Mouse (Mus musculus) brain, embryonic 14.5 days (tissue): ENCODE measurements around the gene Ndufv1. TPM values are rescaled to one million over a fixed set of nuclear protein-coding genes. Genes with fewer than 3 reads are reported as not detected.
"Not testable (repeated sequence)": the region's sequence is repeated elsewhere in the genome, so short reads cannot be mapped to it uniquely, and the experiment has no call there.

Experiments used
- DNase-seq: peaks from one replicate; pipeline ENCODE4 v3.0.0-alpha.2; 2011; ENCODE audit warnings: low read depth
- CTCF ChIP-seq: fragments of 200-500 bp; IDR thresholded peaks from 2 replicates; pipeline ENCODE4 v1.5.1; 2012; ENCODE audit warnings: inconsistent platforms, mild to moderate bottlenecking, moderate library complexity, borderline replicate concordance; ENCODE audit not compliant: insufficient read depth, insufficient read length; ENCODE audit errors: extremely low read depth
- POLR2A ChIP-seq: fragments of 200-500 bp; IDR thresholded peaks from 2 replicates; pipeline ENCODE4 v1.6.1; 2012; ENCODE audit warnings: mild to moderate bottlenecking, inconsistent platforms, borderline replicate concordance; ENCODE audit not compliant: poor library complexity, insufficient read depth, insufficient read length, severe bottlenecking; ENCODE audit errors: extremely low read depth
- polyA plus RNA-seq: library from polyadenylated mRNA; depleted of rRNA; stranded (reverse); fragments of >200 nt; gene quantifications from 2 replicates; pipeline ENCODE4 v1.2.3, GENCODE M21; 2012; rRNA removed

Ndufv1 gene
- polyA plus RNA-seq, 1 experiment, result 174 TPM

DNA sequence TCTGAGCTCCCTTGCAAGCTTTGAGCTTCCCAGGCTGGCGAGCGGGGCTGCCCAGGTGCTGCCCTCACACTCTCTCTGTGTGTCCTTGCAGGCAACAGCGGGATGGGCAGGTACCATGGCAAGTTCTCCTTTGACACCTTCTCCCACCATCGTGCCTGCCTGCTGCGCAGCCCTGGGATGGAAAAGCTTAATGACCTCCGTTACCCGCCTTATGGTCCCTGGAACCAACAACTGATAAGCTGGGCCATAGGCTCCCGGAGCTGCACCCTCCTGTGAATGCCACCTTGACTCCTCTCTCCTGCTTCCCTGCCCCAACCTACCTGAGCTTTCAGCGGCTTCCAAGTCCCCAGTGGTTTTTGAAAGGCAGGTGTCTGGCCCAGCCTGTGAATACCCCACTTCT lies 31.7 kb downstream of the Ndufv1 start:
- no peak for DNase-seq
- TF ChIP-seq POLR2A (no peak), CTCF (no peak)

DNA sequence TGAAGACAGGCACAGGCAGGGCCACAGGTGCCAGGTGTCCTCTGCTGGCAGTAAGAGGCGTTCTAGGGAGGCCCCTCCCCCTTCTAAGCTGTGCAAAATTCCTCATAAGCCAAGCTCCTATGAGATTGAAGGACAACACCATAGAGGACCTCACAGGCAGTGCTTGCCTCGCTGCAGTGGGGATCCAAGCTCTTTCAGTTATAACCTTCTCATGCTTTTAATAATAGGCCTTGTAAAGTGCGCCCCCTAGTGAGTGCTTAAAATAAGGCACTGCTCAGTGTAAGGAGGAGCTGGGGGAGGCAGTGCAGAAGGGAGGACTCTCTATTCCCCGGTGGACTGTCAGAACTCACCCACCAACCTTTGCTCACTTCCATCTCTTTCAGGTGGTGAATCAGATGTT lies 32.3 kb downstream of the Ndufv1 start:
- TF ChIP-seq POLR2A, result no peak
- peak; percentile 75 for TF ChIP-seq CTCF
- DNase-seq, result peak; percentile 89

DNA sequence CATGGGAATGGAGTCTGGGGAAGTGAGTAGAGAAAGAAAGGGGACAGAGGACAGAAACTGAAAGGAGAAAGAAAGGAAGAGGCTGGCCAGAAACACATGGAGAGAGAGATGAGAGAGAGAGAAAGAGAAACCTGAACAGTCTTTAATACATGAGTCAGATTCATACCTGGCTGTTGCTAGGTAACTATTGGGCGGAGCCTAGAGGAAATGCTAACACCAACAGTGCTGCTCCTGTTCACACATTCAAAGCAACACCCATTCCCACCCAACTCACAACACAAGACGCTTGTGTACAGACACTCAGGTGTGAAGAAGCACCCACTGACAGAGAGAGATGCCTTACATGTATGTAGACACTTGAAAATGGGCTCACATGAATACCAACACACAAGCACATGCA lies 36.7 kb downstream of the Ndufv1 start:
- DNase-seq, result no peak
- TF ChIP-seq POLR2A (no peak), CTCF (no peak)

DNA sequence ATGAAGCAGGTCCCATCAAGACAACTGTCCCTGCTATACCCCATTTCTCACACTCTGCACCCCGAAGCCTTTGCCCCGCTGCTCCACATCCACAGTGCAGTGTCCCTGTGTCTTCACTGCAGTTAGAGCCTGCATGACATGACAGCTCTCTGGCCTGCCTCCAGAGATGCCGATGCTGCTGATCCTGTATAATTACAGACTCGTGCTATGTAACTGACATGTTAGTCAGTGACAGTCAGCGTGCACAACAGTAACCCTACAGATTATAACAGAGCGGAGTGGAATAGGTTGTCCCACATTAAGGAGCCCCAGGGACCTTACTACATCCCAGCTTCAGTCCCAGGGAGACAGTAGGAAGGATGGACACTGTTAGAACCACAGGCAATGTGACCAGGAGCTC lies 38.0 kb downstream of the Ndufv1 start:
- DNase-seq, result not testable (repeated sequence)

DNA sequence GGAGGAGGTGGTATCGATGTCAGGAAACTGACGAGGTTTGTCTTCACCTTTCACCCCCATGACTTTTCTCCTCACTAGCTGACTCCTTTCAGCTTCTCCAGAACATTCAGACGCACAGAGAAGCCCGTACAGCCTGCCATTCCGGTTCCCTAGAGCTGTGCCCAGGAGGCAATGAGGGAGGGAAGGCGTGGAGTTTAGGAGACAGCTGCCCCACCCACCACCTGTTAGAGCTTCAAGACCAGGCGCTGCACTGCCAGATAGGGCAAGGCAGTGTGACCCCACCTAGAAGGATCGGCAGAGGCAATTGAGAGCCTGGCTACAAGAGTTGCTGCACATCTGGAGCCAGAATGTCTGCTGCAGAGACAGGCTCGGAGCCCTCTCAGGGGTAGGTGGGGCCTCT lies 40.4 kb downstream of the Ndufv1 start, which contains the start of gene Aldh3b2:
Aldh3b2 (plus strand) TSS at position 100 of the 400 bp plus-strand sequence.
- DNase-seq, result no peak
- TF ChIP-seq CTCF (no peak), POLR2A (no peak)

DNA sequence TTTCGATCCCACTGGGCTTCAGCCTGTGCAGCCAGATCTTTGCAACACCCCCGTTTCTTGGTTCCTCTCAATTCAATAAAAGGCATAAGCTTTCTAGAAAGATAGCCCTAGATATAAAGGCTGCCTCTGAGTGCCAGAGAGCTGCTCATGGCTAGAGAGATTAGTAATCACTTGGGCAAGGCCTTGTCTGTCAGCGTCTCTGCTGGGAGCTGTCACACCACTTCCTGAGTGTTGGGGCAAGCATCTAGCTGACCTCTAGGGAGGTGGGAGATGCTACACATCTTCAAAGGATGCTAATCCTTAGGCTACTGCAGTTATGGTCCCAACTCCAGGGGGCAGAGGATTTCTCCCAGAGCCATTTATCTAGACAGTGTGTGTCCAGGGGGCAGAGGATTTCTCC lies 45.3 kb downstream of the Ndufv1 start:
- no peak for DNase-seq
- TF ChIP-seq POLR2A, result no peak
- TF ChIP-seq CTCF, result no peak

DNA sequence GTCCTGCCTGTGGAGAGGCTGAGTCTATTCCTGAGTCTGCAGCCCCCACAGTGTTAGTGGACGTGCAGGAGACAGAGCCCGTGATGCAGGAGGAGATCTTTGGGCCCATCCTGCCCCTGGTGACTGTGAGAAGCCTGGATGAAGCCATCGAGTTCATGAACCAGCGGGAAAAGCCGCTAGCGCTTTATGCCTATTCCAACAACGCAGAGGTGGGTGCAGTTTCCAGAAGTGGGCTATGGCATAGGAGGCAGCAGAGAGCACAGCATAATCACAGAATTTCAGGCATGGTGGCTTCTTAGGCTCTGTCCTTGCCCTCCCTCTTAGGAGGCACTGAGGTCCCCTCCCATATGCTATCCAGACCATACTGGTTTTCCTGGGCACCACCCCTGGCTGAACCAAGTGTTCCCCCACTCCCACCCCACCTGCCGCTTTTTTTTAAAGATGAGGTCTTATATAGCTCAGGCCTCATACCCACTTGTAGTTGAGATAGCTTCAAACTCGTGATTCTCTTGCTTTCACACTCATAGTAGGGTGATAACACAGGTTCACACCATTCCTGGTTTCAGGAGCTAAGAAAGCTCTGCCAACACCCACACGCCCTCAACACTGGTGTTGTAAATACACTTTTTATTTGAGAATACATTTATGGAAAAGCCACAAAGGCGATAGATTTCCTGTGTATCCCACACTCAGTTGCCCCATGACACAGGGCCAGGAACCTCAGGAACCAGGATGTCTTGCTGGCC lies 46.1 kb downstream of the Ndufv1 start:
- no peak for DNase-seq
- TF ChIP-seq CTCF, result peak; percentile 28; the same call in 1 of the 2 replicates
- TF ChIP-seq POLR2A, result no peak

DNA sequence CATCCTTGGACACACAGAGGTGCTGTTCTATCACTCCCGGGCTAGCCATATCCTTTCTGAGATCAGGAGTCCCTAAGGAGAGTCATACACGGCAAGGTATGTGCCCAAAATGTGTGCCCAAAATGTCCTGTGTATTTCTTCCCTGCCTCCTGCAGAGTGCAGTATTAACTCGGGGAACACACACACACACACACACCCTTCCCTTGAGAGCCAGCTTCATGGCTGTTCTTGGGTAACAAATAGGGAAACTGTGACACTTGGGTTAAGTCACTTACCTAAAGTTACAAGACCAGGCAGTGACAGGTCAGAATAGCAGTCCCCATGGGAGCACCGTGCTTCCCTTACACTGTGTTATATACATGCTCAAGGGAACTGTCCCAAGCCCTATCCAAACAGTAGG lies 48.6 kb downstream of the Ndufv1 start:
- TF ChIP-seq CTCF, result no peak
- no peak for TF ChIP-seq POLR2A
- no peak for DNase-seq

DNA sequence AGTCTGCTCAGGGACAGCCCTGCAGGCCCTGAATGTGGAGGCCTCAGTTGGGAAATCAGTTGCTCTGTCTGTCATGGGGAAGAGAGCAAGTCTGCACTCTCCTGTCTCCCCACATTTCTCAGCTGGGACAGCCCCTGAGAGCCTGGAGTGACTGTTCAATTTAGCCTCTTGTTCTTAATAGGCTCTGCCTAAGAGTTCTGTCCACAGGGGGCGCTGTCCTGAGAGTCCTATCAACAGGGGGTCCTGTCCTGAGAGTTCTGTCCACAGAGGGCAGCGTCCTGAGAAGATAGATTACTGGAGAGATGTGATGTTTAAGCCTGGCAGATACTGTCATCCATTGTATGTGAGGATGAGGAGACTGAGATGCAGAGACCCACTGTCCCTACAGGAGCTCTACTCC lies 50.1 kb downstream of the Ndufv1 start:
- TF ChIP-seq POLR2A, result no peak
- TF ChIP-seq CTCF, result peak; percentile 13; the same call in 1 of the 2 replicates
- DNase-seq, result no peak

DNA sequence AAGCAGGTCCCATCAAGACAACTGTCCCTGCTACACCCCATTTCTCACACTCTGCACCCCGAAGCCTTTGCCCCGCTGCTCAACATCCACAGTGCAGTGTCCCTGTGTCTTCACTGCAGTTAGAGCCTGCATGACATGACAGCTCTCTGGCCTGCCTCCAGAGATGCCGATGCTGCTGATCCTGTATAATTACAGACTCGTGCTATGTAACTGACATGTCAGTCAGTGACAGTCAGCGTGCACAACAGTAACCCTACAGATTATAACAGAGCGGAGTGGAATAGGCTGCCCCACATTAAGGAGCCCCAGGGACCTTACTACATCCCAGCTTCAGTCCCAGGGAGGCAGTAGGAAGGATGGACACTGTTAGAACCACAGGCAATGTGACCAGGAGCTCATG lies 50.8 kb downstream of the Ndufv1 start:
- not testable (repeated sequence) for DNase-seq

DNA sequence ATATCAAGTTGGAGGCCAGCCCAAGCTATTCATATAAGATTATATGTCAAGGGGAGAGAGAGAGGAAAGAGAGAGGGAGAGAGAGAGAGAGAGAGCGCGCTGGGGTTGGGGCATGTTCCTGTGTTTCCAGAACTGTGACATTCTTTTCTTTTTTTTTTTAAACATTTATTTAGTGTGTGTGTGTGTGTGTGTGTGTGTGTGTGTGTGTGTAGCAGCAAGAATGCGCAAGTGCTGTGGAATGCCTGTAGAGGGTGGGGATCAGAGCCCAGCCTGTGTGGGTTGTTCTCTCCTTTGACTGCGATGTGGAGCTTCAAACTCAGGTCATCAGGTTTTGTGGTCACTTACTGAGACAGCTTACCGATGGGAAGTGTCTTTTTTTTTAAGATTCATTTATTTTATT lies 52.4 kb downstream of the Ndufv1 start:
- no peak for TF ChIP-seq POLR2A
- no peak for DNase-seq

DNA sequence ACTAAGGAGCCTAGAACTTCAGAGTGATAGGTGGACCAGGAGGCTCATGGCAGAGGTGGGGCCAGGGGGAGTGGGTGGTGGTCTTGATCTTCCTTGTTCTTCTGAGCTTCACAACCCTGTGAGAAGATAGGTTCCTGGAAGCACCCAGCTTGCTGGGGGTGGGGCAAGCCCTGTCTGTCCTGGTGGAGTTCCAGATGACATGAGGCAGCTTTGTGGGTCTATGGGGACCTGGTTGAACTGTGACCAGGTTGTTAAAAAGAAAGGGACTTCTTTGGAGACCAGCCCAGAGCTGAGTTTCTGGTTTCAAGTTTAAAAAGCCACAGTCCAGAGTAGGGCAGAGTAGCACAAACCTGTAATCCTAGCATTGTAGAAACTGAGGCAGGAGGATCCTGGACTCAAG lies 53.6 kb downstream of the Ndufv1 start:
- no peak for DNase-seq
- no peak for TF ChIP-seq POLR2A
- no peak for TF ChIP-seq CTCF

DNA sequence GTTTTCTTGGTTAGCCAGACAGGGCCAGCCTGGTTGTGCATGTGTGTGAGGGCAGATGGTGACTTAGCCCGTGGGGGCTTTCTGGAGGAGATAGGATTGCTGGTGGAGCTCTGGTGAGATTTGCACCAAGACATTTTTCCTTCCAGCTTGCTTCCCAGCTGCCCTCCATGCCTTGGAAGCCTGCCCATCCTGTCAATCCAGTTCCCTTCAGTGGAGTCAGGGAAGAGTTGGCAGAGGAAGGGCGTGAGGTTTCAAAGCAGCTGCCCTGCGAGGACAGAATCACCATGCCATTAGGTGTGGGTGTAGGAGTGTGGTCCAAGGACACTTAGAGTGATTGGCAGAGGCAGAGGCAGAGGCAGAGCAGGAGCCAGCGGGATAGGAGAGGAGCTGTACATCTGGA lies 54.1 kb downstream of the Ndufv1 start, which contains the start of gene Aldh3b3:
Aldh3b3 (plus strand) TSS at position 176 of the 400 bp plus-strand sequence.
- peak; percentile 62 for DNase-seq
- TF ChIP-seq POLR2A (no peak), CTCF (no peak)

Other genes with a start within 250 kb of the Ndufv1 start
- gene Kmt5b, start 245.4 kb downstream of the Ndufv1 start, polyA plus RNA-seq, result 46.7 and 62.8 TPM in 2 replicates
- gene Chka, start 161.0 kb downstream of the Ndufv1 start, polyA plus RNA-seq, result 79.9 and 89.6 TPM in 2 replicates
- gene Tcirg1, start 105.7 kb downstream of the Ndufv1 start, polyA plus RNA-seq, result 31.4 and 45.2 TPM in 2 replicates
- 184 and 218 TPM in 2 replicates for gene Ndufs8, start 100.0 kb downstream of the Ndufv1 start, polyA plus RNA-seq
- gene Aldh3b1, start 83.0 kb downstream of the Ndufv1 start, polyA plus RNA-seq, result 1.2 and 1.8 TPM in 2 replicates
- gene Unc93b1, start 77.6 kb downstream of the Ndufv1 start, polyA plus RNA-seq, result 12.3 and 13.4 TPM in 2 replicates
- gene Aldh3b3, start 54.2 kb downstream of the Ndufv1 start, polyA plus RNA-seq, result 0.01 and 0.05 TPM in 2 replicates
- gene Aldh3b2, start 40.5 kb downstream of the Ndufv1 start, polyA plus RNA-seq, result 1.1 and 1.3 TPM in 2 replicates
- 2.5 and 2.7 TPM in 2 replicates for gene Acy3, start 26.2 kb downstream of the Ndufv1 start, polyA plus RNA-seq
- 0.16 and 0.46 TPM in 2 replicates for gene Tbx10, start 20.1 kb downstream of the Ndufv1 start, polyA plus RNA-seq
- 16.4 and 17.5 TPM in 2 replicates for gene Nudt8, start 12.2 kb downstream of the Ndufv1 start, polyA plus RNA-seq
- 8.3 and 9.0 TPM in 2 replicates for gene Gm49405, start 12.2 kb downstream of the Ndufv1 start, polyA plus RNA-seq
- 18.4 and 22.7 TPM in 2 replicates for gene Doc2g, start 9.5 kb downstream of the Ndufv1 start, polyA plus RNA-seq
- gene Gstp1, start 25.2 kb upstream of the Ndufv1 start, polyA plus RNA-seq, result 266 and 307 TPM in 2 replicates
- gene Gstp2, start 33.2 kb upstream of the Ndufv1 start, polyA plus RNA-seq, result 2.9 and 9.0 TPM in 2 replicates
- gene Gstp3, start 46.8 kb upstream of the Ndufv1 start, polyA plus RNA-seq, result not detected in 2 replicates
- gene Cabp2, start 68.8 kb upstream of the Ndufv1 start, polyA plus RNA-seq, result not detected in 2 replicates
- gene Cdk2ap2, start 84.4 kb upstream of the Ndufv1 start, polyA plus RNA-seq, result 56.1 and 82.2 TPM in 2 replicates
- gene Pitpnm1, start 87.2 kb upstream of the Ndufv1 start, polyA plus RNA-seq, result 149 and 158 TPM in 2 replicates
- 80.0 and 88.6 TPM in 2 replicates for gene Aip, start 113.1 kb upstream of the Ndufv1 start, polyA plus RNA-seq
- gene Gpr152, start 127.0 kb upstream of the Ndufv1 start, polyA plus RNA-seq, result 0.08 TPM in 2 replicates
- 0.05 and 0.19 TPM in 2 replicates for gene Cabp4, start 131.2 kb upstream of the Ndufv1 start, polyA plus RNA-seq
- 210 and 237 TPM in 2 replicates for gene Coro1b, start 135.8 kb upstream of the Ndufv1 start, polyA plus RNA-seq
- gene Ptprcap, start 140.8 kb upstream of the Ndufv1 start, polyA plus RNA-seq, result 1.5 and 2.0 TPM in 2 replicates
- 59.5 and 87.7 TPM in 2 replicates for gene Rps6kb2, start 150.5 kb upstream of the Ndufv1 start, polyA plus RNA-seq
- gene Carns1, start 162.7 kb upstream of the Ndufv1 start, polyA plus RNA-seq, result 4.1 and 4.3 TPM in 2 replicates
- gene Tbc1d10c, start 178.5 kb upstream of the Ndufv1 start, polyA plus RNA-seq, result 1.8 and 2.2 TPM in 2 replicates
- 426 and 472 TPM in 2 replicates for gene Ppp1ca, start 179.3 kb upstream of the Ndufv1 start, polyA plus RNA-seq
- gene Rad9a, start 188.9 kb upstream of the Ndufv1 start, polyA plus RNA-seq, result 32.7 and 49.1 TPM in 2 replicates
- 2.3 and 3.7 TPM in 2 replicates for gene Clcf1, start 201.4 kb upstream of the Ndufv1 start, polyA plus RNA-seq
- gene AC109138.7, start 201.6 kb upstream of the Ndufv1 start, polyA plus RNA-seq, result not detected in 2 replicates
- 23.6 and 36.5 TPM in 2 replicates for gene Pold4, start 219.1 kb upstream of the Ndufv1 start, polyA plus RNA-seq